Comparison of ENCODE assay signal across 25 mouse cellular contexts in the genomic region with DNA sequence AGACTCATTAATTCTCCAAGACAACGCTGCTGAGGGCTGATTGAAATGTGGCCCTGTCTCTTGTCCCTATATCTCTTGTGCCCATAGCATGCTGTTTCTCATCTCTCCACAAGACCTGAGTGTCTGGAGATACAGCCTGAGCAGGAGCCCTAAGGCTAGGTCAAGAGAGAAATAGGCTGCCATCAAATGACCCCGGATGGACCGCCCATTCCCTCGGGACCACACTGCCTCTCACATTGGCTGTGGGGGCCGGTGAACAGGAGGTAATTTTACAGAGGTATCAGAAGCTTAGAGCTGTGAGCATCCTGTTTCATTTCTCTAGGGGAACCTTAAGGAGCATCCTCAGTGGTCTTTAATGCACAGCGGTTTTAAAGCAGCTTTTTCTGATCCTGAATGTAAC. TPM values are rescaled to one million over a fixed set of nuclear protein-coding genes. Genes with fewer than 3 reads are reported as not detected.
"Had no signal": no experiment of that assay in that cellular context is flagged by ENCODE, and none has a peak within 500 bp of the region (broad histone marks: within the 10 kb centered on the region; RNA-seq: fewer than 3 reads in every experiment).

No protein-coding gene starts in this region.

- H3K27ac ChIP-seq: limb, embryonic 12.5 days; limb, embryonic 15.5 days; liver, embryonic 14.5 days; macrophage had no signal

- DNase-seq: kidney, adult 9 months; kidney, postnatal 14 days; kidney, postnatal 4 days; left cerebral cortex, postnatal 4 days; liver, postnatal 0 days; lung, embryonic 14.5 days; midbrain, embryonic 14.5 days; thymus, postnatal 25 days had no signal

- ATAC-seq: liver, postnatal 0 days; lung, postnatal 0 days had no signal

- H3K4me1 ChIP-seq: limb, embryonic 15.5 days had no signal

- H3K9me3 ChIP-seq: limb, embryonic 12.5 days; limb, embryonic 15.5 days had no signal

- H3K4me2 ChIP-seq: limb, embryonic 12.5 days; limb, embryonic 15.5 days; liver, embryonic 11.5 days; lung, embryonic 14.5 days had no signal

- H3K9ac ChIP-seq: limb, embryonic 12.5 days; limb, embryonic 15.5 days; liver, embryonic 14.5 days; liver, postnatal 0 days; lung, embryonic 14.5 days had no signal

- H3K4me3 ChIP-seq: limb, embryonic 12.5 days; limb, embryonic 15.5 days had no signal

- H3K36me3 ChIP-seq: limb, embryonic 12.5 days; limb, embryonic 15.5 days had no signal

RNA-seq across cellular contexts. Expression of gene Npy4r, which starts 21.1 kb away (rescaled TPM):
- total RNA-seq: layer of hippocampus, adult 18-20 months; left cerebral cortex, adult 8-10 months; left cerebral cortex, postnatal 14 days; megakaryocyte, adult 5-6 weeks had no signal
- polyA plus RNA-seq: limb, embryonic 12.5 days; limb, embryonic 15.5 days; liver, postnatal 0 days; lung, postnatal 0 days; macrophage; neural tube, embryonic 11.5 days had no signal

RNA-seq across cellular contexts. Expression of gene A630023A22Rik, which starts 28.7 kb away (rescaled TPM):
- total RNA-seq: layer of hippocampus, adult 18-20 months; layer of hippocampus, postnatal 14 days; left cerebral cortex, adult 8-10 months; left cerebral cortex, postnatal 14 days; left cerebral cortex, postnatal 4 days; megakaryocyte, adult 5-6 weeks; midbrain, postnatal 0 days had no signal
- polyA plus RNA-seq: kidney, embryonic 16.5 days; limb, embryonic 12.5 days; liver, embryonic 11.5 days; liver, embryonic 14.5 days; liver, postnatal 0 days; lung, embryonic 14.5 days; macrophage; midbrain, embryonic 14.5 days; midbrain, postnatal 0 days; neural tube, embryonic 11.5 days; small intestine, adult 2 months; spleen, adult 2 months had no signal

RNA-seq across cellular contexts. Expression of gene Anxa8, which starts 45.4 kb away (rescaled TPM):
- total RNA-seq: megakaryocyte, adult 5-6 weeks had no signal
- polyA plus RNA-seq: macrophage; midbrain, embryonic 14.5 days; neural tube, embryonic 14.5 days had no signal
